Mouse (Mus musculus) heart, postnatal 14 days (tissue): Measurements from ENCODE around the gene Tead3. TPM values are rescaled to one million over a fixed set of nuclear protein-coding genes. Genes with fewer than 3 reads are reported as not detected.

Experiments
- DNase-seq, 2 experiments: peaks; one replicate each; pipeline ENCODE4 v3.0.0; 2021 to 2022
- intact Hi-C: fragments of 180-260 bp; cut with DNase I; formaldehyde crosslinking; loops from one replicate; pipeline ENCODE4 v1.15.1; 2025
- long read RNA-seq, 2 experiments: library from polyadenylated mRNA; stranded (forward); transcript quantifications; one replicate each; pipeline ENCODE4 v2.0.0; 2021
- total RNA-seq, 2 experiments: library from RNA; stranded (reverse); gene quantifications; 2 replicates each; pipeline ENCODE4 v1.2.3; 2021

The Tead3 gene
- 10 to 100 TPM; 12.3 to 19.2 TPM for total RNA-seq
- long read RNA-seq, experiment 1, partial matches to known transcripts, result 5 of 10 reads
- long read RNA-seq, experiment 1, other reads (novel, unspliced or antisense), result 5 of 10 reads
- long read RNA-seq, experiment 2, partial matches to known transcripts, result 1 of 5 reads
- long read RNA-seq, experiment 2, other reads (novel, unspliced or antisense), result 4 of 5 reads

DNA sequence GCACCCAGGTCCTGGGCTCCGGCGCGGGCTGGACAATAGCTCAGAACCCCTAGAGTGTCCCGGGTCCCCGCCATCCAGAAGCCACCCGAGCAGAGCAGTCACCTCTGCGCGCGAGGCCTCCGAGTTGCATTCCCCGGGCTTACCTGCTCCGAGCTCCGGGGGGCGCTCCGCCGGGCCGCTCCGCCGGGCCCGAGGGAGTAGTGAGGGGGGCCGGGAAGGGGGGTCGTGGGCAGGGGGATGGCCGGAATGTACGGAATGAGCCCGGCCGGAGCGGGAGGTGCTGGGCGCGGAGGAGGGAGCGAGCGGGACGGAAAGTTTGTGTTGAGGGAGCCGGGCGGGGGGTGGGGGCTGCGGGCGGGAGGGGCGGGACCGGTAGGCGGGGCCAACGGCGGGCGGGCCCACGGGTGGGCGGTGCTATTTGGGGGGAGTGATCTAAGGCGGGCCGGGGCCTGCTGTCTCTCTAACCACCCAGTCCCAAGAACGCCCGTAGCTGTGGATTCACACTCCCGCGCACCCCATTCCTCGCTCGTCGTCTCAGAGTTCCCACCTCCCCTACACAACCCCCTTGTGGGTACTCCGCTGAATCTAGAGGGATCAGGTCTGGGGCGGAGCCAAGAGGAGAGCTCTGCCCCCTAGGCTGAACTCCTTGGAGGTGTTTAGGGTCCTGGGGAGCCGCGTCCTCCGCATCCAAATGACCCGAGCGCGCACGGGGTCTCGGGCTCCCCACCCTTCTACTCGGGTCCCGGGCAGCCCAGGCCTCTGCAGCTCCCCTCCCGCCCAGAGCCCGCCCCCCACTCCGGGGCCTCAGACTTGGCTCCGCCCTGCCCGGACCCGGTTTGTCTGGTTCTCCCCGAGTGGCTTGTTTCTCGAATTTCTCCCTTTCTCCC is at the start of gene Tead3:
Tead3 (minus strand) TSS at position 352 of the 887 bp plus-strand sequence.
- DNase-seq, result peak; percentile 85
- intact Hi-C loops, result no loop called here

DNA sequence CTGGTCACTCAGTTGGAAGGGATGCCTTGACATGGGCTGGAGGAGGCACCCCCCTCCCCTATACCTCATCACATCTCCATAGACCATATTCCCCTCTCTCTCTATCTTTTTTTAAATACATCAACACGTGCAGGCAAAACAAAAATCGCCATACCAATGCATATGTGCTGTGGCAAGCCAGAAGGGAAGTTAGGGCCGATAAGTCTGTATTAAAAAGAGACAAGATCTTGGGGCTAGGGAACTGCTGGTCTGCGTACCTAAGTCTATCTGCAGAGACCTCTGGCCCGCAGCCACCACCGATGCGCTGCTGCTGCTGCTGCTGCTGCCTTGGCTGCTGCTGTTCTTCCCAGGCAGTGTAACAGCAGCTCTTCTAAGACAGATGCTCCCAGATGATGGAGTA is 44.4 kb upstream of the Tead3 start:
- intact Hi-C loops, result no loop called here
- DNase-seq, result no peak

DNA sequence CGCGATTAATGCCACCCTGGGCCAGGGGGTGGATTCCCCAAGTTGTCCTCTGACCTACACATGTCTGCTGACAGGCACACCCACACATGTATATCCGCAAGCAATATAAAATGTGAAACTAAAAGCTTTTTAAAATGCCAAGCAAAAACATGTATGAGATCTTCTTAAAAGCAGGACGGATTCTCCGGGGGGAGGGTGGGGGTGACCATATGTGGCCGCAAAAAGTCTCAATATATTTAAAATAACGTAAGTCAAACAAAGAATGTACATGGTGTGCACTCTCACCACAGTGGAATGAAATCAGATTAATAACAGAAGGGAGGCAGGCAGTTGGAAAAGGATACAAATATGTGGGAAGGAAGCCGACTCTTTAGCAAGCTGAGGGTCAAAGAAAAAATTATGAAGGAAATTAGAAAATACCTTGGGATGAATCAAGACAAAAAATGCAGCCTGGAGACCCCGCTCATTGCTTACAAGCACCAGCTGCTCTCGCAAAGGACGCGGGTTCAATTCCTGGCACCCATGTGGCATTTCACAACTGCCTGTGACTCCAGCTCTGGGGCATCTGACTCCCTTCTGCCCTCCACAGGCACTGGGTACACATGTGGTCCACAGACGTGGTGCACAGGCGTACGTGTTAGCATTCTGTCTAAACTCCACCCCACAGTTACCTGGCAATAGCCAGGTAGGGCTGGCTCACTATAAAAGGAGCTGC is 43.6 kb upstream of the Tead3 start:
- intact Hi-C loops, result no loop called here
- no peak for DNase-seq

DNA sequence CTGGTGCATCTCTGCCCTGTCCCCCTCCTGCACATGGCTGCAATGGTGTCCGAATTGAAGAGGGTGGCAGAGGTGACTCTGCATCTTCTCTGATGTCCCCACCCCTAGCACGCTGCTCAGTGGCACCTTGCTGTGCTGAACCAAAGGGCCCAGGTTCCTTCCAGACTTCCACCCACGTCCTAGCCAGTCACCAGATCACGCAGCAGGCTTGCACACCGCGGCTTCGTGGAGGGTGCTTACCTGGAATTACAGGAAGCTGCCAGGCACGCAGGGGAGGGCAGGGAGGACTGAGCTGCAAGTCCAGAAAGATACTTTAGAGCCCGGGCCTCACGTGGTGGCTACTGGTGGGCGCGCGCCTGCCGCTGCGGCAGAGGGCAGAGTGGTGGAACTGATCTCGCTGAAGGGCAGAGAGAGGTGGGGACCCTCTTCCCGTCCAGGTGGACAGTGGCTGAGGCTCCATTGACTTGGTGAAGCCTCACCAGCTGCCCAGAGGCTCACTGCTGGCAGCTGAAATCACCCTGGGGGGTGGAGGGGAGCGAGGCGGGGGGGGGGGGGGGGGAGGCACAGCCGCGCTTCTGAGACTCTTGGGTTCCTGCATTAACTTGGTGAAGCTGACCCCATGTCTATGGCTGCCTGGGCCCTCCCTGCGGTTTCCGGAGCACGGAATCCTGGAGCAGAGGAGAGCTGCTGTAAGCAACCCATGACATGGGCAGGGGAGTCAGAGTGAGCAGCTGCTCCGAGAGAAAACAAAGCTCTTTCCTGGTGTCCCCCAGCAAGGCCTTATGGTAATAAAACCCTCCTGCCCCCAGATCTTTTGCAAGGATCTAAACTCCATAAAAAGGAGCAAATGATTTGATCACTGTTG is 41.2 kb upstream of the Tead3 start:
- no peak for DNase-seq
- intact Hi-C loops, result no loop called here

DNA sequence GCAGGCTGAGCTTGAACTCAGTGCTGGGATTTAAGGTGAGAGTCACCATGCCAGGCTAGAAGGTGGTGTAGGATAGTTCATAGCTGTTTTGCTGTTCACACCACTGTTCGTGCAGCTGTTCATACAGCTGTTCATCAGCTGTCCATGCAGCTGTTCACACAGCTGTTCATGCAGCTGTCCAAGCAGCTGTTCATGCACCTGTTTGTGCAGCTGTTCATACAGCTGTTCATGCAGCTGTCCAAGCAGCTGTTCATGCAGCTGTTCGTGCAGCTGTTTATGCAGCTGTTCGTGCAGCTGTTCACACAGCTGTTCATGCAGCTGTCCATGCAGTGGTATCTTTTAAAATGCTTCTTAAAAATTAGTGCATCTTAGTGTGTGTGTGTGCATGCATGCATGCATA is 37.9 kb upstream of the Tead3 start:
- DNase-seq, result no peak
- intact Hi-C loops, result no loop called here

DNA sequence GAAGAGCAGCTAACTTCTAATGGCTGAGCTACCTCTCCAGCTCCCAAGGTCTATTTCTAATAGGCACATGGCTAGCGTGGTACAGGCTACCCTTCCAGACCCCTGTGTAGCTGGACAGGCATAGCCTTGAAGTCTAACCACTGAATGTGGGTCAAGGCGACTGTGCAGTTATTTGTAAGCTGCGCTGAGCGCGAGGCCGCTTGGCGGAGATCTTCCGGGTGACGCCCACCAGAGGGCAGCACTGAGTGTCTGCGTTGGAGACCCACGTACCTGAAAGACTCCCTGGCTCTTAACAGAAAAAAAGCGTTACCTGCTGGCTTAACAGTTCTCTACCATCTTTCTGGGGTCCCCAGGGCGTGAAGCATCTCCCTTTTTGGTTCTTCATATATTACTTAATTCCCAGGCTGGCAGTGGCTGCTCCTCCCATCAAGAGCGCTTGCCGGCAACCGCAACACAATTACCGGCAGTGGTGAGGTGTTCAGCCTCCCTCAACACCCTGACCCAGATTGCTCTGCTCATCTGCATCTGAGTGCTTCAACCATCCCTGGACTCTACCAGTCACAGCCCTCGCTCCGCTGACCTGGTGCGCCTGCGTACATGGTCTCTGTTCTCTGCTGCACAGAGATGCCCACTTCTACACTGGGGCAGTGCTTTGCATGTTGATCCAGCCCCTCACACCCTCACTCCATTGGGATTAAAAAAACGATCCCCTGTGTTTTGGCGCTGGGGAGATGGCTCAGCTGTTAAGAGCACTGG is 35.7 kb upstream of the Tead3 start:
- peak; percentile 86 to 88 for DNase-seq
- intact Hi-C loops, result loop anchor here (2.0 kb wide), 1 partner anchor 140 kb away; no protein-coding TSS in a partner anchor

DNA sequence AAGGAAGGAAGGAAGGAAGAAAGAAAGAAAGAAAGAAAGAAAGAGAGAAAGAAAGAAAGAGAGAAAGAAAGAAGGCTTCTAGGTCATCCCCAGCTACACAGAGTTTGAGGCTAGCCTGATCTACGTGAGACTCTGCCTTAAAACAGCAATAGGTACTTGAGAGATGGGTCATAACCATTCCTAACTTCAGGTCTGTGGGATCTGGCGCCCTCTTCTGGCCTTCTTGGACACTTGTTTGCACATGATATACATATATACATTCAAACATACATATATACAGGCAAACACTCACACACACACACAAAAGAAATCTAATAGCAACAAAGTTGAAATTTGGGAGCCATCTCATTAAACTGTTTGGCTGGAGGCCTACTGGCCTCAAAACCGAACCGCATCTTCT is 33.7 kb upstream of the Tead3 start:
- no peak for DNase-seq
- intact Hi-C loops, result no loop called here

DNA sequence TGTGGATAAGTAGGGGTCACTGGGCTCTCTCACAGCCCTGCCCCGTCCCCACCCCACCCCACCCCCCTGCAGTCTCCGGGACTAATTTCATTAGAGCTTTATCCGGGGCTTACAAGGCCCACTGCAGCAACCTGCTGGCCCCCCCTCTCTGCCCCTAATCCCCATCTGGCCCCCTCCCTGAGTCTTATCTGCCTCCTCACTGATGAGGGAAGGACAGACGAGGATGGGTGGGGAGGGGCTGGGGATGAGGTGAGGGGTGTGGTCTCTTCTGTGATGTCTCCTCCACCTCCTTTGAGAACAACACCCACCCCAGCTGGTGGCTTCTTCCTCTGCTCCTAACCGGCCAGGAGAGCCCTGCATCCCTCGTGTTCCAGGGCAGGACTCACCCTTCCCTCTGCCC is 29.6 kb upstream of the Tead3 start:
- intact Hi-C loops, result no loop called here
- no peak for DNase-seq

DNA sequence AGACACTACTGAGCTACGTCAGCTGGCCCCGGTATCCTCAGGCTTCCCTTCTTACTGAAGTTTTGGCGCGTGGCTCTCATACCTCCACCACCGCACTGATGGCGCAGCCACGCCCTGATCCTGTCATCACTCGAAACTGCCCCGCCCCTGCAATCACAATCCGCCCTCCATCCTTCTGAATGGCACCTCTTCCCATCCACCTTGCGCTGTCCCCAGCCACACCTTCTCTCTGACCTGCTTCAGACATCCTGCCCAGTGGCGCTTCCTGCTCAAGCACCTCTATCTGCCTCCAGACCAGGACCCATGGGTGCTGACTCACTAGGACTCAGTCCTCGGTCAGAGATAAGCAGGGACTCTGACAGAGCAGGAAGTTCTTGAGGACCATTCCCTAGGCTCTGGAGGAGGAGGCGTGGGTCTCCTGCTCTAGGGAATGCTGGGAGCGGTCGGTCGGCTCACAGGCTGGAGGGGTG is 25.0 kb upstream of the Tead3 start:
- intact Hi-C loops, result no loop called here
- no peak for DNase-seq

DNA sequence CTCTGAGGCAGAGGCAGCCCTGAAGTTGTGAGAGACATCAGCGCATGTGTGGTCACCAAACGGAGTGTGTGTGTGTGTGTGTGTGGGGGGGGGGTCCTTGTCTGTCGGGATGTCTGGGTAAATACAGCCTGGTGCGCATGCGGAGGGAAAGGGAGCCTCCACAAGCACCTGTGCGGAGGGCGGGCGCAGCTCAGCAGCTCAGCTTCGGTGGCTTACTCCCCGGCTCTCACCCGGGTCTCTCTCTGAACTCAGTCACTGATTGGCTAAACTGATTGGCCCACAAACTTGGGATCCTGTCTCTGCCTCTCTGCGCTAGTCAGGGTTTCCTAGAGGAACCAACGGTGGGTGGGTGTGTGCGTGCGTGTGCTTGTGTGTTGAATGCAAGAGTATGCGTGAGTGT is 23.9 kb upstream of the Tead3 start:
- intact Hi-C loops, result no loop called here
- DNase-seq, result no peak

DNA sequence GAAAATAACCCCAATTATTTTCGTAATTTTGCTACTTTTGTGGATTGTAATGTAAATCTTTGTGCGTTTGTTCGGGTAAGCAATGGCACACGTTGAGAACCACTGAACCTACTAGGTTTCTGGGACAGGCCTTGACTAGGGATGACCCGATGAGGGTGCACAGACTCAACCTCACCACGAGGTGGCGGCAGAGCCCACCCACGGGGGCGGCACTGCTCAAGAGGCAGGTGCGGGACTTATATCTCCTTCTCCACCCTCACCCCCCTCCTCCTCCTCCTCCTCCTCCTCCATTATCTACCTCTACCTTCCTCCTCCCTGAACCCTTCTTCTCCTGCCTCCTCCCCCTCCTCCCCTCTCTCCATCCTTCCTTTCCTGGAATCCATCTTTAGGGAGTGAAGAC is 23.2 kb upstream of the Tead3 start:
- DNase-seq, result peak; percentile 61 to 69

DNA sequence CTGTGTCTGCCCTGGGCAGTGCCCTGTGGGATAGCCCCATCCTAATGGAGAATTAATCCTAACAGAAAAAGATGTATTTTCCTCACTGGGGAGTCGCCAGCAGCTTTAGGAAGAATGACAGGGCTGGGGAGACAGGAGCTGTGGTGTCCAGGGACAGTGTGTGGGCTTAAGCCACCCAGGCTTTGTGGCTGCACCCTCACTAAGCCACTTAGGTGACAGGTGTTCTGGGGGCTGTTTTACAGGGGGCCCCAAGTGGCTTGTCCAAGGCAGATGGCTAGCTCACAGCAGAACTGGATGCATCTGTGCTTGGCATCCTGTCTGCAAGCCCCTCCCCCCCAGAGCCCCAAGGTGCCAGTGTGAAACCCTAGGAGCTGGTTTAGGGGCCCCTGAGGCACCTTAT is 21.3 kb upstream of the Tead3 start:
- intact Hi-C loops, result no loop called here
- DNase-seq, result no peak

More for the DNA sequence above, 23.2 kb upstream of the Tead3 start:
- intact Hi-C loops, result no loop called here

DNA sequence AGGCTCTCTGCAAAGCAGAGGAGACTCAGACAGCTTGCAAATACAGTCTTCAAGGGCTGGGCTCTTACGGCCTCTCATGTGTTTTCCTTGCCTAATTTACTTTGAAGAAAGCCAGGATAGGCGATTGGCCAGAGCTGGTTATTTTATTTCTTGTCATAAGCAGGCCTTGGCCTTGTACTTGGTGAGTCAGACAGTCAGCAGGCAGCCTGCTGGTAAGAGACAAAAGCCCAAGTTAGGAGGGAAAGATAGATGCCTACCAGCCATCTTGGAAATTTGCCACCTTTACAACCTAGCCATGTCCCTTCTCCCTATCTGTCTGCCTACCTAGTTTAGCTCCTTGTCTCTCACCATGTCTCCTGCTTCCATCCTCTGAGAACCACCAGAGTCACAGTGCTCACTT is 20.7 kb upstream of the Tead3 start:
- DNase-seq, result no peak
- intact Hi-C loops, result no loop called here

DNA sequence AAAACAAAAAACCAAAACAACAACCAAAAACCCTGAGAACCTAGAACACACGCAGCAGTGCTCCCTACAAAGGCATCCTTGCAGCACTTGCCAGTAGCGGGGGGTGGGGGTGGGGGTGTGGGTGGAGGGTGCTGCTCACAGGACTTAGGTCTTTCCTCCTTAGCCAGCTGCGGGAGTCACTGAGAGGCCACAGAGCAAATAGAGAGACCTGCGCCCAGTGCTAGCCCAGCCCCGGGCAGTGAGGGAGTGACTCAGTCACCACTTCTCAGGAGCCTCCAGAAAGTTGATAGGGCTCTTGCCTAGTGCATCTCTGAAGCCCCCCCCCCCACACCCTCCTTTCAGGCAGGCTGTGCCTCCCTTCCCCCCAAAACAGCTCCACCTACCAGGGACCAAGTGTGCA is 18.4 kb upstream of the Tead3 start:
- no peak for DNase-seq
- intact Hi-C loops, result loop anchor here (2.0 to 5.0 kb wide), 3 partner anchors 40 to 162 kb away; partner anchors contain the start of genes Def6 and Rpl10a

DNA sequence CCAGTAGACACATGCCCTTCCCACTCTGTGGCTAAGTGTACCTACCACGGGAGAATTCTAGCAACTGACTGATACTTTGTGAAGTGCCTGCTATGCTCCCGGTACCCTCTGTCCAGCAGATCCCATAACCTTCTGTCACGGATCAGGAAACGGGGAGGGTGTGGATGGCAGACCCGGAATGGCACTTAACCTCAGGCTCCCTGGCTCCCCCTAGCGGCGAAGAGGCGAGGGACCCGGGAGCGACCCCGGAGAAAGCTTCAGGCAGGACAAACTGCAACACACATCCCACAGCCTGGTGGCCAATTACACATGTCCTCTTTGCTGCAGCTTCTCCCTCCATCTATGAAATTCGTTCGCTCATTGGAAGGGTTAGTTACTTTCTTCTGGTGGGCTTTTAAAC is 17.8 kb upstream of the Tead3 start:
- peak; percentile 84 to 92 for DNase-seq
- intact Hi-C loops, result loop anchor here (2.0 to 5.0 kb wide), 3 partner anchors 40 to 161 kb away; partner anchors contain the start of genes Def6 and Rpl10a

DNA sequence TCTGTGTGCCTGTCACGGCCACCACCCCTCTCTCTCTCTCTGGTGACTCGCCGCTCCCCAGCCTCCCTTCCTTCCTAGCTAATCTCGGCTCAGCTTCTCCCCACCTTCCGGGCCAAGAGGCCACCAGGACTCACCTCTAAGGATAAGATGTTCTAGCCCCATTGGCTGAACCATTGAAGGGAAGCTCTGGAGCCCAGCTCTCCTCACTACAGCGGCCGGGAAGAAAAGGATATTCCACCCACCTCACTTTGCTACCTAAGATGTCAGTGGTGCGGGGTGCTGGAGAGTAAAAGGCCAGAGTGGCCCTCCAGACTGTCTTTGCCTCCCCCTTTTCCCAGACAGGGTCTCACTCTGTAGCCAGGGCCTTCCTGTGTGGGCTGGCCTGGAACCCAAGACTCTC is 14.5 kb upstream of the Tead3 start, which contains the start of gene Tulp1:
Tulp1 (minus strand) TSS at position 101 of the 400 bp plus-strand sequence.
- DNase-seq, result no peak
- intact Hi-C loops, result loop anchor here (5.0 kb wide), 2 partner anchors 138 to 158 kb away; partner anchors contain the start of gene Def6

DNA sequence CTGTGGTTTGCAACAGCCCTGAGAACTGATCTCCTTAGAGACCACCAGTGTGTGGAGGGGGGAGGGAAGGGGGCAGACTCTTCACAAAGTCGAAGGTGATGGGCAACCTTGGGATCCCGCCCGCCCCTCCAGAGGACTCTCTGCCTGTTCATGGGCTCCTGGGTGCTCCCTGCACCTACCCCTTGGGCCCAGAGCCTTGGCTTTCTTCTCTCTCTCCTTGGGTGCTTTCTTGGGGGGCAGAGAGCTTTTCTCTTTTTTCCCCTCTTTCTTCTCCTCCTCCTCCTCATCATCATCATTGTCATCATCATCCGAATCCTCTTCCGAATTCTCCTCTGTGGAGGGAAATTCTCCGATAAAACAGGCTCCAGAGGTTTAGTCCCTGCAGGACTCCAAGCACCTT is 12.9 kb upstream of the Tead3 start:
- intact Hi-C loops, result no loop called here
- no peak for DNase-seq

DNA sequence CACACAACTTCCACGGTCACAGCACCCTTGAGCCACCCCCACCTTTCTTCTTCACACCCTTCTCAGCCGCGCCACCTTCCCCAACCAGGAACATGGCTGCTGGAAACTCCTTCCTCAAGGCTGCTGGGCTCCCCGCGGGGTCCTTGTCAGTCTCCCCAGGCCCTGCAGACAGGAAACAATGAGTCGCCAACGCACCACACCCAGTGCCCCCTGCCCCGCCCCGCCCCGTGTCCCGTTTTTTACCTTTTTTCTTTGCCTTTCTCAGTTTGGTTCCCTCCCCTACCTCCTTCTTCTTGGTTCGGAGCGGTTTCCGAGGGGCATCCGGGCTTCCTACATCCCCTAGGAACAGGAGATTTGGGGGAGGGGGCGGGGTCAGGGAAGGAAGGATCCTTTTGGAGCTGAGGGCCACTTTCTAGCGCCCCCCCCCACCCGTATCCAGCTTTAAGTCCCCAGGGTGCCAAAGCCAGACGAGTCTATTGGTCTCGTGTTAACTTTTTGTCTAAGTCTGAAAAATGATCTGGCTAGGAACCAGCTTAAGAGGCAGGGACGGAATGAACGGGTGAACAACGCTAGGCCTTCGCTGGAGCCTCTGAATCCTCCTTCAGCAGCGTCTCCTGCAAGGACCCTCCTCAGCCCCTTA is 12.2 kb upstream of the Tead3 start:
- no peak for DNase-seq
- intact Hi-C loops, result no loop called here
